Mouse (Mus musculus): ENCODE measurements around the gene Sgms1.

GRCm38 (mm10) chr19:32379239-32379920, 10.1 kb downstream of the Sgms1 start:
- TF ChIP-seq CTCF (conservative IDR thresholded peaks at IDR 0.05; ENCODE audit: insufficient read depth, insufficient read length, low read depth, low read length) (no peak), POLR2A (IDR thresholded peaks at IDR 0.05; ENCODE audit: low read depth, low read length) (no peak)
